In genomic region chr3:92338840-92339239, GRCm38 (mm10) we compare ENCODE assay signal across 43 mouse cellular contexts. TPM values are rescaled to one million over a fixed set of nuclear protein-coding genes. Genes with fewer than 3 reads are reported as not detected.
"Had no signal": no experiment of that assay in that cellular context is flagged by ENCODE, and none has a peak within 500 bp of the region (broad histone marks: within the 10 kb centered on the region; RNA-seq: fewer than 3 reads in every experiment).

Gene Sprr2d (plus strand): TSS chr3:92339140.

- H3K27me3 ChIP-seq: heart, embryonic 12.5 days; heart, embryonic 13.5 days; heart, embryonic 15.5 days; hindbrain, embryonic 12.5 days; hindbrain, embryonic 13.5 days; hindbrain, embryonic 15.5 days; intestine, embryonic 15.5 days; kidney, embryonic 15.5 days had no signal

- ATAC-seq: hindbrain, embryonic 16.5 days; hindbrain, postnatal 0 days; inflammation-experienced regulatory T-cells, adult 6 months; intestine, embryonic 15.5 days; intestine, embryonic 16.5 days; intestine, postnatal 0 days had no signal

- H3K27ac ChIP-seq: heart, embryonic 10.5 days; heart, embryonic 13.5 days; heart, embryonic 15.5 days; hindbrain, embryonic 10.5 days; hindbrain, embryonic 12.5 days; hindbrain, embryonic 13.5 days; hindbrain, embryonic 14.5 days; hindbrain, embryonic 15.5 days; hindbrain, postnatal 0 days; intestine, embryonic 15.5 days; kidney, embryonic 15.5 days; kidney, postnatal 0 days; layer of hippocampus, adult 2 months had no signal

- DNase-seq: heart, postnatal 10 days; heart, postnatal 14 days; heart, postnatal 36 days; heart, postnatal 4 days; kidney, adult 11 months; kidney, adult 18-20 months; kidney, adult 2 months; kidney, adult 8-10 months; kidney, adult 9 months; kidney, postnatal 10 days; kidney, postnatal 14 days; kidney, postnatal 25 days; kidney, postnatal 36 days; kidney, postnatal 4 days; layer of hippocampus, adult 9-11 months; layer of hippocampus, postnatal 36 days had no signal

- H3K36me3 ChIP-seq: heart, embryonic 10.5 days; heart, embryonic 12.5 days; heart, embryonic 13.5 days; heart, embryonic 15.5 days; hindbrain, embryonic 10.5 days; hindbrain, embryonic 12.5 days; hindbrain, embryonic 13.5 days; hindbrain, embryonic 15.5 days; intestine, embryonic 15.5 days; kidney, embryonic 15.5 days had no signal

- H3K9ac ChIP-seq: heart, embryonic 12.5 days; heart, embryonic 13.5 days; heart, embryonic 15.5 days; hindbrain, embryonic 12.5 days; hindbrain, embryonic 13.5 days; hindbrain, embryonic 14.5 days; hindbrain, embryonic 15.5 days; intestine, embryonic 15.5 days; kidney, embryonic 15.5 days had no signal

- H3K4me2 ChIP-seq: heart, embryonic 11.5 days; heart, embryonic 12.5 days; heart, embryonic 13.5 days; heart, embryonic 15.5 days; hindbrain, embryonic 12.5 days; hindbrain, embryonic 13.5 days; hindbrain, embryonic 14.5 days; hindbrain, embryonic 15.5 days; intestine, embryonic 15.5 days; kidney, embryonic 15.5 days had no signal

- H3K4me3 ChIP-seq: heart, embryonic 10.5 days; heart, embryonic 12.5 days; heart, embryonic 13.5 days; heart, embryonic 15.5 days; hindbrain, embryonic 10.5 days; hindbrain, embryonic 12.5 days; hindbrain, embryonic 13.5 days; hindbrain, embryonic 15.5 days; intestine, embryonic 15.5 days; kidney, embryonic 15.5 days; layer of hippocampus, adult 2 months had no signal

- H3K4me1 ChIP-seq: heart, embryonic 10.5 days; heart, embryonic 12.5 days; heart, embryonic 13.5 days; heart, embryonic 15.5 days; hindbrain, embryonic 10.5 days; hindbrain, embryonic 12.5 days; hindbrain, embryonic 13.5 days; hindbrain, embryonic 15.5 days; intestine, embryonic 15.5 days; kidney, embryonic 15.5 days had no signal

- H3K9me3 ChIP-seq: heart, embryonic 10.5 days; heart, embryonic 12.5 days; heart, embryonic 13.5 days; heart, embryonic 15.5 days; hindbrain, embryonic 10.5 days; hindbrain, embryonic 12.5 days; hindbrain, embryonic 13.5 days; hindbrain, embryonic 15.5 days; intestine, embryonic 15.5 days; kidney, embryonic 15.5 days had no signal

RNA-seq across cellular contexts. Expression of gene Sprr2d, which starts in this region (rescaled TPM):
- polyA plus RNA-seq: heart, embryonic 10.5 days; heart, embryonic 11.5 days; heart, embryonic 12.5 days; heart, embryonic 13.5 days; heart, embryonic 14.5 days; heart, embryonic 15.5 days; heart, embryonic 16.5 days; heart, postnatal 0 days; hindbrain, embryonic 10.5 days; hindbrain, embryonic 11.5 days; hindbrain, embryonic 12.5 days; hindbrain, embryonic 13.5 days; hindbrain, embryonic 14.5 days; hindbrain, embryonic 15.5 days; hindbrain, embryonic 16.5 days; hindbrain, postnatal 0 days; inflammation-experienced regulatory T-cells, adult 6 months; intestine, embryonic 14.5 days; intestine, embryonic 15.5 days; intestine, embryonic 16.5 days; intestine, postnatal 0 days; kidney, adult 2 months; kidney, embryonic 14.5 days; kidney, embryonic 15.5 days; kidney, embryonic 16.5 days; kidney, postnatal 0 days; large intestine, adult 2 months had no signal
